Mouse (Mus musculus) cerebellum, postnatal 10 days (tissue): Measurements from ENCODE around the gene Mybpc2.
A peak's percentile ranks its signal among the peaks of the same experiment; 100 is the strongest.

Experiments used
- DNase-seq, 2 experiments: peaks; one replicate each; pipeline ENCODE4 v3.0.0; 2021; ENCODE audit warnings: mixed read lengths in 2 of 2

Mybpc2 gene

DNA sequence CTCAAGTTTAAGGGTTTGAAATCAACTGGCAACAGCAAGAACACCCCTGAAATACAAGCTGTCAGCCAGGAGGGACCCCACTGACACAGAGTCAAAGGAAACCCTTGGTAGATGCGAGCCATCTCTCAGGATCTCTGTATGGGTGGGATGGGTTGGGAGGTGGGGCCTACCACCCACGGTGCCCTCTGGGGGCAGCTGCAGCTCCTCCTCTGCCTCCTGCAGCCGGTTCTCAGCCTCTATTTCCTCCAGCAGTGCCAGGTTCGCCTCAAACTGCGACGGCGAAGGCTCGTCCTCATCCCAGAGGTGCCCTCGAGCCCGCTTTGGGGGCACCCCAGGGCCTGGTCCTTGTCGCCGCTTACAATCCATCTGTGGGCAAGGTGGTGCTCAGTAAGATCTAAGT, 18.6 kb upstream of the Mybpc2 start:
- no peak for DNase-seq

DNA sequence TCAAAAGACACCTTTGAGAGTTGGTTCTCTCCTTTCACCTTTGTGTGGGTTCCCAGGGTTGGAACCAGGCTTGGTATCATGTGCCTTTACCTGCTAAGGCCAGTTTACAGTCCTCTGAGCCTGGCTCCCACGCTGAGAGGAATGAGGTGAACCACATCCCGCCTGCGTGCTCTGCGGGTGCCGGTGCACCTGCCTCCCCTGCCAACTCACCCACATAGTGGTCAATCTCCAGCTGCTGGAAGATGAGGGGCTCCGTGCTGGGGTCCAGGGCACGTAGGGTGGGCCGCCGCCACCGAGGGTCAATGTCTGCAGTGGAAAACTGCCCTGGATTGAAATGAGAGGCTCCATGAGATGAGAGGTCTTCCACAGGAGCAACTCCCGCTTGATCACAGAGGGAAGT, 18.1 kb upstream of the Mybpc2 start:
- no peak for DNase-seq

DNA sequence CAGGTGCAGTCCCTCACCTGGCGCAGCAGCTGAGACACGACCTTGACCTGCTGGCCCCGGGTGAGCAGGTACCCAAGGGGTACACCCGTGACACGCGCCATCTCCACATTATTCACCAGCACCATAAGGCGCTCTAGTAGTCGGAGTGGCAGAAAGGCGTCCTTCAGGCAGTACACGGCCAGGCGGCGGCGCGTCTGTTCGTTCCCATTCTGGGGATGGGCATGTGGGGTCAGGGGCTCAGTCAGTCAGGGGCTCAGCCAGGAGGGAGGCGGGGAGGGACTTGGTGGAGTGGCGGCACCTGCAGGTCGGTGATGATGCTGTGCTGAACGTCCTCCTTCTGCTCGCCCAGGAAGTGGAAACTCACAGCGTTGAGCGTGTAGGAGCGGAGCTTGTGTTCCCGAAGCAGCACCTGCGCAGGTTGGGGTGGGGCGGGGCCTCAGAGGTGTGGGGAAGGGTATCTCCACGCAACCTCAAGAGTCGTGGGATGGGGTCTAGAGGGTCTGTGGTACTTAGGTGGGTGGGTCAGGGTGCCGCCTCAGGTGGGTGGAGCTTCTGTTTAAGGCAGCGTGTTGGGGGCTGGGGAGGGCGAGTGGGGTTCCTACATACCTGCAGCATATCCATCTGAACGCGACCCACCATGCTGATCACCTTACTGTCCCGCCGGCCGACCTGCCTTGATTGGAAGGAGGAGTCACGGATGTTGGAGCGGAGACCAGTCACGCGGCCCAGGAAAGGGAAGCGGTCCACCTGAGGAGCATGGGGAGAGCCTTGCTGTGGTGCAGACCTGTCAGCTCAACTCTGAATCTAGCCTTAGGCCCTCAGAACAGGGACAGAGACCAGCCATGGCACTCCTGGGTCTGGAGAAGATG, 14.5 kb upstream of the Mybpc2 start:
- no peak for DNase-seq

DNA sequence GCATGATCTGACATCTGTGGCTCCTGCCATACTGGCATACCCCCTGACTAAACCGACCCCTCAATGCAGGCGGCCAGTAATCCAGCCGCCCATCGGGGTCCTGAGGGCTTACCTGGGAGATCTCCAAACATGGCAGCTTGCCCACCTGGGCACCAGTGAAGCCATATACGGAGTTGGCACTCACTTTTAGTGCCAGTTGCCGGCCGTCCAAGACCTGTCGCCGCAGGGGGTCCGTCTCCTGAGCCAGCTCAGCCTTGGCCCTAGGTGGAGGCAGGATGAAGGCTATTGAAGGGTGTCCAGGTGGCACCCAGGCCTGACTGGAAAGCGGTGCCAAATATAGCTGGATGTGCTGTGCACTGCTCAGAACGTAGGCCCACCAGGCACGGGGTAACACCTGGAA, 13.0 kb upstream of the Mybpc2 start:
- DNase-seq, result peak; percentile 84 to 85

DNA sequence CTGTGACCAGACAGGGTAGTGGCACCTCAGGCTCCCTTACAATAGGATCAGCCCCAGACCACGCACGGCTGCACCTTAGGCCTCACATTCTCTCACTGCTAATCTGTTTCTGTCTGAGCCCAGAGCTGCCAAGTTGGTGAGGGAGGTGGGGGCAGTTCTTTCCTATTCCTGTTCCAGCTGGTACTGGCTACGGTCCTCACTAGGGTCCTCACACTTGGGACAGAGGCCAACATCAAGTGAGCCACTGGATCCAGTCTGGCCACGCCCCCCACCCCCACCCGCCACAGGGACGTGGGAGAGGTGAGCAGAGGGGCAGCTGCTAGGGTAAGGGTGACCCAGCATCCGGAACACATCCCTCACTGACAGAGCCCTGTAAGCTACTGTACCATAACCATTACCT, 12.6 kb upstream of the Mybpc2 start:
- DNase-seq, result peak; percentile 52 to 56

DNA sequence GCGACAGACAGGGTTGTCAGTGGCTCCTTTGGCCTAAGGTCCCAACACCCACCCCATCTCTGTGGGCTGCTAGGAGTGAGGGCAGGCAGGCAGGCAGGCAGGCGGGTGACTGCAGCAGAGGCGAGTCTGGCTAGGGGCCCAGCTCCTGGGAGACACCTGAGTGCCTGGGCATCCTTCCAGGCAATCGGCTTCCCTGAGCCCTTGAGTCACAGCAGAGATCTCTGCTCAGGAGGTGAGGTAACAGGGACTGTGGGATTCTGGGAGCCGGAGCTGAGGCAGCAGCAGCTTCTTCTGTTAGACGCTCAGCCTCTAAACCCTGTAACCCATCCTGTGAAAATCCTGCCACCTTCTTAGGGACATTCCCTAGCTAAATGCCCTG, 12.1 kb upstream of the Mybpc2 start:
- peak; percentile 84 to 86 for DNase-seq

DNA sequence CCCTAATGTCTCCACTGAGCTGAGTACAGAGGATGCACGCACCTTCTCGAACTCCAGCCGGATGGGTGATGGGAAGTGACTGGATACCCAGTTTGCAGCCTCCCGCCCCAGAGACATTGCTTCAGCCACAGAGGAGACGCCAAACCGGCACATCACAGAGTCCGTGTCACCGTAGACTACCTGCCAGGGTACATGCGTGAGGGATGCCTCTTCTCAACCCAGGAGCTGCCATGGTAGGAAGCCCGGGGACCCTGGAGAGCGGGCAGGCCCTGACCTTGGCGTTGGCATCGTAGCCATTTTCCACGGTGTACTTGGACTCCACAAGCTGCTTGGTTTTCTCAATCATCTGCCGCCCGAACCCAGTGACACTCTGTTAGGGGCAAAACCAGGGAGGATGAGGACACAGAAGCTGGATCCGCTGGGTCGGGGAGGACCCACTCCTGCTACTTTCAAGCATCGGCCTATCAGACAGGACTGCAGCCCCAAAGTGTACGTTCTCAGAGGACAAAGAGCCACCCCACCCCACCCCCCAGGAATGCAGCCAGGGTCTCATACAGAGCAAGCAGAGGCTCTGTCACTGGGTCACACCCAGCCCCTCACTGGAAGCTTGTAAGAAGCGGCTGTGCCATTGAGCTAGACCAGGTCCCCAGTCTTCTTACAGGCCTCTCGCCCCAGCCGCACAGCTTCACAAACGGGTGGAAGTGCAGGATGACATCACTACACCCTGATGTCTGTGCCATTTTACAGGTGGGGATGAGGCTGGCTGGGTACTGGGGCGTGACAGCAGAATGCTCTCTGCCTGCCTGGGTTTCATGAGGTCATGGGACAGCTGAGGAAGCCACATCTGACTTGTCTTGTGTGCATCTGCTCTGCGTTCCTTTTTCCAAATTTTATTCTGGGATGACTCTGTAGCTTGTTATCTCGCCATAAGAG, 11.5 kb upstream of the Mybpc2 start:
- no peak for DNase-seq

DNA sequence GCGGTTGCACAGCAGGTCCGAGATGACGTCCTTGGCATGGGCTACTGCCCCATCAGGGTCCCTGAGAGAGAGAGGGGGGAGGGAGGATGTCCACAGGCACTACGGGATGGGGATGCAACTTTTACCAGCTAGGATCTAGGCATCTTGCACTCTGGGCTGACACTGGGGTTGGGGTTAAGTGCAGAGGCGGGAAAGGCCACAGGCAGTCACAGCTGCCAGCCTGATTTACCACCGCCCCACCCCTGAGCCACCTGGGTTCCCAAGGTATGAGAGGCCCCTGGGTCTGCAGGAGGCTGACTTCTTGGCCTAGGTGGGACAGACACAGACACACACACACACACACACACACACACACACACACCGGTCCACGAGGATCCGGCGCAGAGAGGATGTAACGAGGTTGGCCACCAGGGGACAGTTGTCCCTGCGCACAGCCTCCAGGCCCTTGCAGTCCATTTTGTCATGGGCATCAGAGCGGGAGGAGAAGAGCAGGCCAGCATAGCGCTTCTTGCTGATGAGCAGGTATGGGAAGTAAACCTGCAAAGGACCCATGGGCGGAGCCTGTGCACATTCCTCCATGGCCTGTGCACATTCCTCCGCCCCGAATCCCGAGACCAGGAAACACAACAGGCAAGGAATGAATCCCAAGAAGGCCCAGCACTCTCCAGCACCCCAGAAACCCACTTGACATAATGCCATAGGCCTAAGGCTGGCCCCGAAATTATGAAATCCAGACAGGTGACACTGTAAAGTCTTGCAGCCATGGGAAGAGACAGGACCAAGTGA, 10.4 kb upstream of the Mybpc2 start:
- no peak for DNase-seq

DNA sequence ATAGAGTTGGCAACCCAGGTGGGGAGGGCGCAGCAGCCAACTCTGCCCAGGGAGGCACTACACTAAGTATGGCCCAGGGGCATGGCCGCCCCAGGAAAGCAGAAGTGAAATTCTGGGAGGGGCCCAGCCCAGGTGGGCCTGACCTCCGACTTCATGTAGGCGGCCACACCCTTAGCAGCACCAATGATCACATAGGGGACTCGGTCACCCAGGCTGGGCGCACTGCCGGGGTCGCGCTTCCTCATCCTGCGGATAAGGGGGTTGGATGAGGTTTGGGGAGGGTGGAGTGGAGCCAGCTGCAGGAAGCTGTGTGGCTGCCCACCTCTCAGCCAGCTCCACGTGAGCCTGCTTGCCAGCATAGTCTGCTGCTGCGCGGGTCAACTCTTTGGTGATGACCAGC, 9.8 kb upstream of the Mybpc2 start:
- DNase-seq, result no peak

DNA sequence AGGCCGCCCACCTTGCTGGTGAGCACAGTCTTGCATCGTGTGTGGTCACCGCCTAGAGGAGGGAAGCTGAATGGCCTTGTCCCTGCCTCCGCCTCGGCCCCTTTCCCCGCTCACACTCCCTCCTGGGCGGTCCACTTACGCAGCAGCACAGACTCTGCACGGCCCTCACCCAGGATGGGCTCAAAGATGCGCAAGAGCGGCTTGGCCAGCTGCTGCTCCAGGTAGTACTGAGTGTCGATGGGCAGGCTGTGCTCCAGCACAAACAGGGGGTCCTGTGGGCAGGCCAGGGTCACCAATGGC, 9.2 kb upstream of the Mybpc2 start:
- no peak for DNase-seq

DNA sequence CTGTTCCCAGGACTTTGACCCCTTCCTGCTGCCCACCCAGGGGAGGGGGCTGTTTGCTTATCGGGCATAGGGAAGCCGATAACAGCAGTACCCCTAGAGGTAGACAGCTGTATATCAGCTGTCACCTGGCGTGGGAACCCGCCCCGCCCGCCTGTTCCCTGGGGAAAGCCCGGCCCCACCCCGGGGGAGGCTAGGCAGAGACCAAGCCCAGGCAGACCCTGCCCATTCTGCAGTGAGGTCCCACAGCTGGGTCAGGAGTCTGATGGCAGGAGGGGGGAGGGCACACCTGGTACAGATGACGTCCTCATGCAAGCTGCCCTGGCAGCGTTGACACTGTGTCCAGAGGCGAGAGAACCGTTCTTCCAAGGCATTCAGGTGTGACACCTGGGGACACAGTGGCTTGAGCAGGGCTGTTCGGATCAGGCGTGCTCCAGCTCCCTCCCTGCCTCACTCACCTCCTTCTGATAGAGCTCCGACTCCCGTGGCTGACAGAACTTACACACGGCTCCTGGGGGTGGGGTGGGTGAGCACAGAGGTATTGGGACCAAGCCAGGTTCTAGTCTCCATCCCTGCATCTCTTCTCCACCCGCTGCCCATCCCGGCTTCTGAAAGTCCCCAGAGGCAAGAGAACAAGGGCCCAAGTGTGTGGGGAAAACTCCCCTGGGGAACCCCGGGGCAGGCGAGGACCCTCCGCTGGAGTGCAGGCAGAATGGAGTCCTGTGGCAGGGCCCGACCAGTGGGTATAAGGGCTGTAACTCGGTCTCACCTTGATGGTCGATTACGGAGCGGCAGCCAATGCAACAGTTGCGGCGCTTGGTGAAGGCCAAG, 8.7 kb upstream of the Mybpc2 start:
- DNase-seq, result no peak

DNA sequence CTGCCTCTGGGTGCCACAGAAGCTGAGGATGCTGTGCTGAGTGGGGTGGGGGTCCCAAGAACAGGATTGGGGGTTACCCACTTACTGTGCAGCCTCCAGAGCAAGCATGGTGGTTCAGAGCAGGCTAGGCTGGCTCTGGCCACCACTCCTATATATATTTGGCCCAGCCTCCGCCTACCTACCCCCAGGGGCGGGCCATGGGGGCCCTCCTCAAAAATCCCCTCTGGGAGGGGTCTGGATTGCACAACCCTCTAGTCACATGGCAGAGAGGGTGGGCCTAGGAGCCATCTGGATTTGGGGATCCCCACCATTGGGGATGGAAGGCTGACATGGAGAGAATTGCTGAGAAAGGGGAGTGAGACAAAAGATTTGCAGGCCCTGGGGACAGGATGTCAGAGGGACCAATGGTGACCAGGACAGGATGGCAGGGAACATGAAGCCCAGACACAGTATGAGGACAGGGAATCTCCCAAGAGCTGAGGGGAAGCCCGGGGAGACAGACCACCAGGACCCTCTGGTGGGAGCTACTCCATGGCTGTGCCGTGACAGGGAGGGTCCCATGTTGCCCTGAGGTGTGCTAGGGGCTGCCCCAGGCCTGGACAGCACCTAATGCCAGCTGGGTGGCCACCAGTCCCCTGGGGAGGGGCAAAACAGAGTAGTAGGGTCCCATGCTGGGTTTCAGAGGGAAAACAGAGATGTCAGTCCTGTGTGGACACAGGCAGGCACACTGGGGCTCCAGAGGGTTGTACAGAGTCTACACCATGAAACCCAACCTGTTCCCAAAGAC, 7.7 kb upstream of the Mybpc2 start, which contains the start of gene Spib:
Spib (minus strand) TSS at position 126 of the 787 bp plus-strand sequence.
- DNase-seq, result no peak

DNA sequence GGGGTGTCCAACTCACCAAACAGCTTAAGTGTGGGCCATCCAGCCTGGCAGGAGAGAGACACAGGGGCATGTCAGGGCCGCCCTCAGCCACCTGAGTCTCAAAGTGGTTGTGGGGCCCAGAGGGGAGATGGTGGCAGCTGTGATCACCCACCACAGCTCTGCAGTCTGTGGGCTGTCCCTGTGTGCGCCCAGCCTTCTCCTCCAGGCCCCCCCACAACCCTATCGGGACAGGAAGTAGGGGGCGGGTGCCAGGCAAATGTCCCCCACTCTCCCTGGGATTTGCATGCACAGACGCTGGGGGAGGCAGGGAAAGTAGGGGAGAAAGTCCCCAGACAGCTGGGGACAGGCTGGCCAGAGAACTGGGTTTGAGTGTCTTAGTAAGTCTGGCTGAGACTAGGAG, 6.8 kb upstream of the Mybpc2 start:
- no peak for DNase-seq

DNA sequence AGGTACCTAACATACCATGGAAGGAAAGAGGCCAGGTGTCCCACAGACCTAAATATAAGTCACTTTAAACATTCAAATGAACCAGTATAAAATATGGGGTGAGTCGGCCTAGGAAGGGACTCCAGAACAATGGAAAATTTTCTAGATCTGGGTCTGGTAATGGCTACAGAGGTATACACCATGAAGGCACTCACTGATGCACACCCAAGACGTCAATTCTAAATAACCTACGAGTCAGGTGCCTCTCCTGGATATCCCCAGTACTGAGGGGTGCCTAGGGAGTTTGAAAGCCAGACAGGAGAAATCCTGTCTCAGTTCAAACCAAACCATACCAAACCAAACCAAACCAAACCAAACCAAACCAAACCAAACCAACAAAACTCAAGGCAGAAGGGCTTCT, 6.1 kb upstream of the Mybpc2 start:
- DNase-seq, result no peak

DNA sequence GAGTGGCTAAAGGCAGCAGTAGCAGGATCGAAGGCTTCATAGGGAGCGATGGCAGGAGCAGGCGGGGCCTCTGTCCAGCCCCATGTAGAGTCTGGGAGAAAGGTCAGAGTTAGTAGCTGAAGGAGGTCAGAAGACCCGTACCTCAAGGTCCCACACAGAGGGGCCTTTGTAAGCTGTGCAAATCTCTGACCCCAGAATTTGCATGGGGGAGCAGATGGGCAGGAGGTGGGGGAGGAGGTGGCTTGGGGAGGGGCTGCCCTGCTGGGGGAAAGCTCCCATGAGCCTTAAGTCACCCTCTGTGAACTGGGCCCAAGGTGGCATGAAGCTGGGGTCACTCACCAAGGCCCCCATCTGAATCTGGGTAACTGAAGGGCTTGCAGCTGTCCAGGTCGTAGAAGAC, 5.1 kb upstream of the Mybpc2 start:
- no peak for DNase-seq

DNA sequence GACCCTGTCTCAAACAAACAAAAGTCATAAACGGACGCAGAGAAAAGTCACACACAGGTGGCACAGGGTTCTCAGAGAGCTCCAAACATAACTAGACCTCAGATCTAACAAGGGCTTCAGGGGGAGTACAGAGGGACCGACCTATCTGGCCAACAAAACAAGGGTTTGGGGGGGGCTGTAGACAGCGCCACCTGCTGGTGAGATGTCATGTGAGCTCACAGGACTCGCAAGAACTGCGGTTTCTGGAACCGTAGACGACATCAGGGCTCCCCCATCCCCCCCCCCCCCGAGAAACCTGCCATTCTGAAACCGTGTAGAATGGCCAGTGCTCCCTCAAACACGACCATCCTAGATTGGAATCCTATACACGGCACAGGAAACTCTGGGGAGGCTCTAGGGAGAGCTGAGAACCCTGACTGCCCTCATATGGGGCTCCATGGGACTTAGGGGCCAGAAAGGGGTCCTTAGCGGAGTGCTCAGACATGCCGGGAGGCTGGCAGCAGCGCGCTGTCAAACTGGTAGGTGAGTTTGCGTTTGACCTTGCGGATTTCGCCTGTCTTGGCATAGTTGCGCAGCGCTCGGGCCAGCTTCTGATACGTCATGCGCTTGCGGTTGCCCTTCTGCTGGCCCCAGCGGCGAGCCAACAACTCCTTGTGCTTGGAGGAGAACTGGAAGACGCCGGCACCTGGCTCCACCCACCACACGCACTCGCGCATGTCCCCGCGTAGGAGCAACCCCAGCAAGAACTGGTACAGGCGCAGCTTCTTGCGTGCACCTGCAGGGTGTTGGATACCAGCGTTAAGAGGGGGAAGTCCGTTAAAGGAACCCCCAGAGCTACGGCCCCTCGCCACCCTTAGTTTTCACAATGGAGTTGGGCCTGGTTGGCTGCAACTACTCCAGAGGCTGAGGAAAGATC, 3.3 kb upstream of the Mybpc2 start:
- DNase-seq, result peak; percentile 89 to 93

DNA sequence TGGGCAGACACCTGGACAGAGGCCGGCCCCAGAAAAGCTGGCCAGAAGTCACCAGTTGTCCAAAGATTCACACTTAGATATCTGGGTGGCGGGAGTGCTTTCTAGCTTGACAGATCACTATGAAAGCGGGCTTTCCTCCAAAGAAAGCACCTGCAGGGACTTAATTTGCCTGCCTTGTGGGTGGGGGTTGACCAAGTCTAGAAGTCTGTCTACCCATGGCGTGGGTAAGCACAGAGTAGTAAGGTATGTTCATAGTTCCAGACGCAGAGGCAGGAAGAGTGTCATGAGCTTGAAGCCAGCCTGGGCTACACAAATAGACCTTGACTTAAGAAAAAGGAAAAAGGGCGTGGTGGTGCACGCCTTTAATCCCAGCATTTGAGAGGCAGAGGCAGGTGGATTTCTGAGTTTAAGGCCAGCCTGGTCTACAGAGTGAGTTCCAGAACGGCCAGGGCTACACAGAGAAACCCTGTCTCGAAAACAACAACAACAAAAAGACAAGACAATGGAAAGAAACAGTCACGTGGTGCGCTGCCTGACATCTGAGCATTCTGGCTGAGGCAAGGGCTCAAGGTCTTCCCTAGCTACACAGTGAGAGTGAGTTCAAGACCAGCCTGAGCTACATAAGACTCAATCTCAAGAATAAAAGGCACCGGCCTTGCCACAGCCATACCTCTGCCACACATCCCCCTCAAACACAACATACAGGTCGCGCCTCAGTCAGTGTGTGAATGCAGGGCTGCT, 2.1 kb upstream of the Mybpc2 start:
- DNase-seq, result no peak

DNA sequence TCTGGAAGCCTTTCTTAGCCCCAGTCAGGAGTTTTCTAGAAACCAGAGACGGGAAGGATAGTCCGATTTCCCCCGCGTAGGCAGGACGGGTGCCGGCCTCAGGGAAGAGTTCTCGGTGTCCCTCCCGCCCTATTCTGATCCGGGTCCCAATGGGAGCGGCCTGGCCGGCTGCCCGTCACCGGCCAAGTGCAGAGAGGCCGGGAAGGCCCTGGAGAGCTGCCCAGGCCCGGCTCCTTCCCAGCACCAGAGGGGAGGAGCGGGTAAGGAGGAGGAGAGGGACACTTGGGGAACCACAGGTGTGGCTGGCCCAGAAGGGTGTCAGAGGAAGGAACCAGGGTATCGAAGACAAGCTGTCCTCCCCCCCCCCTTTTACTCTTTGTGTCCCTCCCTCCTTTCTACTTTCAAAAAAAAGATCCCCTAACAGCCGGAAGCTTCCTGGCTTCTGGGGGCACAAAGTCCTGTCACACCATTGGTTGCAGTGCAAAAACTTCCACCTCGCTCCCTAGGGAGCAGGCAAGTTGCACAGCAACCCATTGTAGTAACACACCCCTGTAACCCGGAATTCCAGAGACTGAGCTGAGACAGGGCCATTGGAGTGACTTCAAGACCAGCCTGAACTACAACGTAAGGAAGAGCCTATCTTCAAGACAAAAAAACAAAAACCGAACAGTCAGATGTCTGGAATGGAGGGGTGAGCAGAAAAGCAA, 823 bp upstream of the Mybpc2 start:
- peak; percentile 80 to 85 for DNase-seq

DNA sequence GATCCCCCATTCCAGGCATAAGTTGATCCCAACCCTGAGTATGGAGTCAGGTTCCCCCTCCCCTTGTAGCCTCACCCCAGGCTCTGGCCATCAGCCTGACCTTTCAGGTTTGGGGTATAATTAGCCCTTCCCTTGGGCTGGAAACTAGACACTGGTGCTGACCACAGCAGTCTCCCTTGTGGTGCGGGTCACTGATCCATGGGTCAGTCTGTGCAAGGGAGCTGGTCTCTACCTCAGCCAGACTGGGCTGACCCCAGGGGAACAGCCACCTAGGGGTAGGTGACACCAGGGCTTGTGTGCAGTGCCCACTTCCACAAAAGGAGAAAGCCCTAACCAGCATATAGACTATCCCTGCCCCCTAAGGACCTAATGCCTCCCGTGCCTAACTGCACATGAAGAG, 1.4 kb downstream of the Mybpc2 start:
- DNase-seq, result no peak
